Mouse (Mus musculus) hindbrain, embryonic 12.5 days (tissue): ENCODE measurements at regions not wholly inside any gene's neighbourhood (a gene's known extent, or its start where the extent isn't known, plus 50 kb on each side); places are given as distances from the start of the nearest gene placed in this dataset.

Experiments
- ATAC-seq: fragments of 200-750 bp; cut with Nextera tagmentation; 2 replicates; pipeline ENCODE4 v1.8.0; 2017; ENCODE audit warnings: moderate TSS enrichment; ENCODE audit not compliant: low FRiP score
- H3K27ac ChIP-seq: fragments of 300-500 bp; sonication (generic); 2 replicates; pipeline ENCODE4 v1.5.1; 2016; ENCODE audit warnings: mild to moderate bottlenecking
- H3K27me3 ChIP-seq: fragments of 300-500 bp; sonication (generic); 2 replicates; pipeline ENCODE4 v1.6.1; 2016; ENCODE audit warnings: mild to moderate bottlenecking
- H3K36me3 ChIP-seq: fragments of 300-500 bp; sonication (generic); 2 replicates; pipeline ENCODE4 v1.6.1; 2016; ENCODE audit warnings: mild to moderate bottlenecking
- H3K4me1 ChIP-seq: fragments of 300-500 bp; sonication (generic); 2 replicates; pipeline ENCODE4 v1.6.1; 2016
- H3K4me2 ChIP-seq: fragments of 300-500 bp; sonication (generic); replicated peaks from 2 replicates; pipeline ENCODE4 v1.6.1; 2016; ENCODE audit warnings: mild to moderate bottlenecking
- H3K4me3 ChIP-seq: fragments of 300-500 bp; sonication (generic); 2 replicates; pipeline ENCODE4 v1.5.1; 2016; ENCODE audit warnings: mild to moderate bottlenecking
- H3K9ac ChIP-seq: fragments of 300-500 bp; sonication (generic); 2 replicates; pipeline ENCODE4 v1.6.1; 2016; ENCODE audit warnings: mild to moderate bottlenecking, moderate library complexity
- H3K9me3 ChIP-seq: fragments of 300-500 bp; sonication (generic); replicated peaks from 2 replicates; pipeline ENCODE4 v1.6.1; 2016; ENCODE audit warnings: mild to moderate bottlenecking
- WGBS: fragments of 180-500 bp; shearing (Covaris S2); methylation state at CpG from one replicate; pipeline ENCODE4 v1.1.7; 2016; 5-methylcytosine and 5-hydroxymethylcytosine counted together

- Histone ChIP-seq H3K27me3 (no peaks in the 10 kb centered on the region), H3K4me1 (no peaks in the 10 kb centered on the region), H3K27ac (no peak overlapping the region), H3K4me3 (no peak overlapping the region), H3K9me3 (no peaks in the 10 kb centered on the region), H3K4me2 (no peak overlapping the region), H3K36me3 (no peaks in the 10 kb centered on the region), H3K9ac (no peak overlapping the region)
- no peak for ATAC-seq
- 84% methylated on average over 2 of the region's 2 CpGs for WGBS
These were observed 1098.6 kb upstream of the Foxg1 start for GRCm38 (mm10) chr12:48283818-48284217.

- no peaks in the 10 kb centered on the region for H3K36me3 ChIP-seq
- H3K27ac ChIP-seq = no peak overlapping the region
- no peaks in the 10 kb centered on the region for H3K27me3 ChIP-seq
- no peak overlapping the region for H3K4me2 ChIP-seq
- 50% methylated on average over 3 of the region's 3 CpGs for WGBS
- H3K9me3 ChIP-seq = no peaks in the 10 kb centered on the region
- peak; percentile 66; the same call in 1 of the 2 replicates for ATAC-seq
- H3K9ac ChIP-seq = no peak overlapping the region
- H3K4me3 ChIP-seq = no peak overlapping the region
- H3K4me1 ChIP-seq = no peaks in the 10 kb centered on the region
These were observed 1098.1 kb upstream of the Foxg1 start for GRCm38 (mm10) chr12:48284386-48284785.

GRCm38 (mm10) chr12:48290146-48290545 lies 1092.3 kb upstream of the Foxg1 start:
- 59% methylated on average over 3 of the region's 3 CpGs for WGBS
- peak; percentile 66; the same call in 1 of the 2 replicates for ATAC-seq

More at GRCm38 (mm10) chr12:48290146-48290545, 1092.3 kb upstream of the Foxg1 start:
- H3K9ac ChIP-seq = no peak overlapping the region
- no peaks in the 10 kb centered on the region for H3K27me3 ChIP-seq
- H3K4me1 ChIP-seq = no peaks in the 10 kb centered on the region
- no peak overlapping the region for H3K4me2 ChIP-seq
- H3K9me3 ChIP-seq = no peaks in the 10 kb centered on the region
- H3K27ac ChIP-seq = no peak overlapping the region
- no peak overlapping the region for H3K4me3 ChIP-seq
- no peaks in the 10 kb centered on the region for H3K36me3 ChIP-seq
